Mouse (Mus musculus): ENCODE data around the gene Gpr34. TPM values are rescaled to one million over a fixed set of nuclear protein-coding genes. Genes with fewer than 3 reads are reported as not detected.

Gene Gpr34
- polyA plus RNA-seq, 1 experiment from 2014 or later: 1.1 TPM

- H3K4me1 ChIP-seq (ENCODE audit: insufficient read depth, low read length): no peaks in the 10 kb centered on the region
- H3K4me3 ChIP-seq (ENCODE audit: low read length): no peak overlapping the region
- H3K27ac ChIP-seq (ENCODE audit: low read length): no peak overlapping the region
- H3K9me3 ChIP-seq (ENCODE audit: low read length): no peaks in the 10 kb centered on the region
- H3K27me3 ChIP-seq (ENCODE audit: insufficient read depth, low read length): no peaks in the 10 kb centered on the region
- no peak overlapping the region for H3K4me2 ChIP-seq (replicated peaks; ENCODE audit: low read depth, low read length)
- ATAC-seq (ENCODE audit: low FRiP score, low TSS enrichment): no peak
- WGBS: 73% methylated on average over 4 of the region's 4 CpGs
- no peak overlapping the region for H3K9ac ChIP-seq (replicated peaks; ENCODE audit: low read length)
- no peaks in the 10 kb centered on the region for H3K36me3 ChIP-seq (ENCODE audit: insufficient read depth, low read length)
Measured at GRCm38 (mm10) chrX:13621473-13621872, 10.4 kb upstream of the Gpr34 start.

GRCm38 (mm10) chrX:13622654-13623053 lies 9.2 kb upstream of the Gpr34 start:
- no peak overlapping the region for H3K27ac ChIP-seq (ENCODE audit: low read length)
- H3K4me1 ChIP-seq (ENCODE audit: insufficient read depth, low read length): no peaks in the 10 kb centered on the region
- 83% methylated on average over 5 of the region's 5 CpGs for whole genome bisulfite sequencing
- H3K9ac ChIP-seq (replicated peaks; ENCODE audit: low read length): no peak overlapping the region
- ATAC-seq (ENCODE audit: low FRiP score, low TSS enrichment): no peak
- H3K27me3 ChIP-seq (ENCODE audit: insufficient read depth, low read length): no peaks in the 10 kb centered on the region
- no peaks in the 10 kb centered on the region for H3K36me3 ChIP-seq (ENCODE audit: insufficient read depth, low read length)
- H3K9me3 ChIP-seq (ENCODE audit: low read length): no peaks in the 10 kb centered on the region
- no peak overlapping the region for H3K4me2 ChIP-seq (replicated peaks; ENCODE audit: low read depth, low read length)
- no peak overlapping the region for H3K4me3 ChIP-seq (ENCODE audit: low read length)

- Histone ChIP-seq H3K4me3 (ENCODE audit: low read length) (no peak overlapping the region), H3K27ac (ENCODE audit: low read length) (no peak overlapping the region), H3K4me2 (replicated peaks; ENCODE audit: low read depth, low read length) (no peak overlapping the region), H3K27me3 (ENCODE audit: insufficient read depth, low read length) (peaks cover 4% of the 10 kb centered on the region; the same call in 1 of the 2 replicates), H3K4me1 (ENCODE audit: insufficient read depth, low read length) (no peaks in the 10 kb centered on the region), H3K9me3 (ENCODE audit: low read length) (no peaks in the 10 kb centered on the region), H3K36me3 (ENCODE audit: insufficient read depth, low read length) (no peaks in the 10 kb centered on the region), H3K9ac (replicated peaks; ENCODE audit: low read length) (no peak overlapping the region)
- 85% methylated on average over 1 of the region's 1 CpGs for WGBS
- ATAC-seq (ENCODE audit: low FRiP score, low TSS enrichment): no peak
Measured at GRCm38 (mm10) chrX:13636398-13636797, 4.5 kb downstream of the Gpr34 start.

- Histone ChIP-seq H3K4me3 (ENCODE audit: low read length) (no peak overlapping the region), H3K27ac (ENCODE audit: low read length) (no peak overlapping the region), H3K27me3 (ENCODE audit: insufficient read depth, low read length) (peaks cover 4% of the 10 kb centered on the region; the same call in 1 of the 2 replicates), H3K4me1 (ENCODE audit: insufficient read depth, low read length) (no peaks in the 10 kb centered on the region), H3K9ac (replicated peaks; ENCODE audit: low read length) (no peak overlapping the region), H3K36me3 (ENCODE audit: insufficient read depth, low read length) (no peaks in the 10 kb centered on the region), H3K9me3 (ENCODE audit: low read length) (no peaks in the 10 kb centered on the region), H3K4me2 (replicated peaks; ENCODE audit: low read depth, low read length) (no peak overlapping the region)
- WGBS: 54% methylated on average over 2 of the region's 2 CpGs
- no peak for ATAC-seq (ENCODE audit: low FRiP score, low TSS enrichment)
Measured at GRCm38 (mm10) chrX:13638894-13639293, 7.0 kb downstream of the Gpr34 start.

- Histone ChIP-seq H3K4me3 (ENCODE audit: low read length) (no peak overlapping the region), H3K9ac (replicated peaks; ENCODE audit: low read length) (no peak overlapping the region), H3K9me3 (ENCODE audit: low read length) (no peaks in the 10 kb centered on the region), H3K27ac (ENCODE audit: low read length) (no peak overlapping the region), H3K4me2 (replicated peaks; ENCODE audit: low read depth, low read length) (no peak overlapping the region), H3K36me3 (ENCODE audit: insufficient read depth, low read length) (no peaks in the 10 kb centered on the region), H3K4me1 (ENCODE audit: insufficient read depth, low read length) (no peaks in the 10 kb centered on the region), H3K27me3 (ENCODE audit: insufficient read depth, low read length) (0 out of 2 replicates have a peak, but pooled peaks cover 4% of the 10 kb centered on the region)
- WGBS: 80% methylated on average over 2 of the region's 2 CpGs
- ATAC-seq (ENCODE audit: low FRiP score, low TSS enrichment): no peak
Measured at GRCm38 (mm10) chrX:13651889-13652288, 20.0 kb downstream of the Gpr34 start.

GRCm38 (mm10) chrX:13652291-13652690 lies 20.4 kb downstream of the Gpr34 start:
- Histone ChIP-seq H3K36me3 (ENCODE audit: insufficient read depth, low read length) (no peaks in the 10 kb centered on the region), H3K4me3 (ENCODE audit: low read length) (no peak overlapping the region), H3K4me1 (ENCODE audit: insufficient read depth, low read length) (no peaks in the 10 kb centered on the region), H3K9me3 (ENCODE audit: low read length) (no peaks in the 10 kb centered on the region), H3K27me3 (ENCODE audit: insufficient read depth, low read length) (0 out of 2 replicates have a peak, but pooled peaks cover 4% of the 10 kb centered on the region), H3K4me2 (replicated peaks; ENCODE audit: low read depth, low read length) (no peak overlapping the region), H3K9ac (replicated peaks; ENCODE audit: low read length) (no peak overlapping the region), H3K27ac (ENCODE audit: low read length) (no peak overlapping the region)
- ATAC-seq (ENCODE audit: low FRiP score, low TSS enrichment): no peak
- WGBS: 72% methylated on average over 1 of the region's 1 CpGs

- Histone ChIP-seq H3K4me3 (ENCODE audit: low read length) (no peak overlapping the region), H3K27ac (ENCODE audit: low read length) (no peak overlapping the region), H3K4me2 (replicated peaks; ENCODE audit: low read depth, low read length) (no peak overlapping the region), H3K9ac (replicated peaks; ENCODE audit: low read length) (no peak overlapping the region), H3K36me3 (ENCODE audit: insufficient read depth, low read length) (no peaks in the 10 kb centered on the region), H3K9me3 (ENCODE audit: low read length) (no peaks in the 10 kb centered on the region), H3K4me1 (ENCODE audit: insufficient read depth, low read length) (no peaks in the 10 kb centered on the region), H3K27me3 (ENCODE audit: insufficient read depth, low read length) (0 out of 2 replicates have a peak, but pooled peaks cover 4% of the 10 kb centered on the region)
- WGBS: 78% methylated on average over 3 of the region's 3 CpGs
- ATAC-seq (ENCODE audit: low FRiP score, low TSS enrichment): no peak
Measured at GRCm38 (mm10) chrX:13655005-13655421, 23.1 kb downstream of the Gpr34 start.

- Histone ChIP-seq H3K9ac (replicated peaks; ENCODE audit: low read length) (no peak overlapping the region), H3K36me3 (ENCODE audit: insufficient read depth, low read length) (no peaks in the 10 kb centered on the region), H3K27ac (ENCODE audit: low read length) (no peak overlapping the region), H3K27me3 (ENCODE audit: insufficient read depth, low read length) (0 out of 2 replicates have a peak, but pooled peaks cover 4% of the 10 kb centered on the region), H3K4me1 (ENCODE audit: insufficient read depth, low read length) (no peaks in the 10 kb centered on the region), H3K4me3 (ENCODE audit: low read length) (no peak overlapping the region), H3K4me2 (replicated peaks; ENCODE audit: low read depth, low read length) (no peak overlapping the region), H3K9me3 (ENCODE audit: low read length) (no peaks in the 10 kb centered on the region)
- 81% methylated on average over 6 of the region's 6 CpGs for WGBS
- no peak for ATAC-seq (ENCODE audit: low FRiP score, low TSS enrichment)
Measured at GRCm38 (mm10) chrX:13655906-13656305, 24.0 kb downstream of the Gpr34 start.

GRCm38 (mm10) chrX:13656721-13657120 lies 24.8 kb downstream of the Gpr34 start:
- no peak overlapping the region for H3K9ac ChIP-seq (replicated peaks; ENCODE audit: low read length)
- WGBS: 13% methylated on average over 1 of the region's 1 CpGs
- H3K4me1 ChIP-seq (ENCODE audit: insufficient read depth, low read length): no peaks in the 10 kb centered on the region
- ATAC-seq (ENCODE audit: low FRiP score, low TSS enrichment): no peak
- H3K4me3 ChIP-seq (ENCODE audit: low read length): no peak overlapping the region
- H3K27ac ChIP-seq (ENCODE audit: low read length): no peak overlapping the region
- H3K4me2 ChIP-seq (replicated peaks; ENCODE audit: low read depth, low read length): no peak overlapping the region
- H3K9me3 ChIP-seq (ENCODE audit: low read length): no peaks in the 10 kb centered on the region
- 0 out of 2 replicates have a peak, but pooled peaks cover 4% of the 10 kb centered on the region for H3K27me3 ChIP-seq (ENCODE audit: insufficient read depth, low read length)
- no peaks in the 10 kb centered on the region for H3K36me3 ChIP-seq (ENCODE audit: insufficient read depth, low read length)

GRCm38 (mm10) chrX:13658616-13659140 lies 26.8 kb downstream of the Gpr34 start:
- ATAC-seq (ENCODE audit: low FRiP score, low TSS enrichment): no peak
- H3K9me3 ChIP-seq (ENCODE audit: low read length): no peaks in the 10 kb centered on the region
- 0 out of 2 replicates have a peak, but pooled peaks cover 4% of the 10 kb centered on the region for H3K27me3 ChIP-seq (ENCODE audit: insufficient read depth, low read length)
- H3K36me3 ChIP-seq (ENCODE audit: insufficient read depth, low read length): no peaks in the 10 kb centered on the region
- WGBS: 66% methylated on average over 3 of the region's 3 CpGs
- no peak overlapping the region for H3K9ac ChIP-seq (replicated peaks; ENCODE audit: low read length)
- H3K4me3 ChIP-seq (ENCODE audit: low read length): no peak overlapping the region
- H3K4me2 ChIP-seq (replicated peaks; ENCODE audit: low read depth, low read length): no peak overlapping the region
- no peak overlapping the region for H3K27ac ChIP-seq (ENCODE audit: low read length)
- H3K4me1 ChIP-seq (ENCODE audit: insufficient read depth, low read length): no peaks in the 10 kb centered on the region
